Mouse (Mus musculus) neutrophil, adult 65 days (primary cell): ENCODE measurements around the gene Pdcd2. TPM values are rescaled to one million over a fixed set of nuclear protein-coding genes. Genes with fewer than 3 reads are reported as not detected.

Experiments used
- total RNA-seq: library from RNA; stranded (reverse); gene quantifications from 2 replicates; pipeline ENCODE4 v1.2.4, GENCODE M21; 2023

Gene Pdcd2
- 9.2 and 12.0 TPM in 2 replicates for total RNA-seq

GRCm38 (mm10) chr17:15526986-15527810, at the start of gene Pdcd2:
Gene Pdcd2 (minus strand): TSS chr17:15527301.

GRCm38 (mm10) chr17:15564014-15564927, 37.2 kb upstream of the Pdcd2 start, which contains the start of gene Prdm9:
Gene Prdm9 (minus strand): TSS chr17:15564354.

GRCm38 (mm10) chr17:15499656-15500394, 27.3 kb downstream of the Pdcd2 start, which contains the start of the genes Psmb1 and Tbp:
Gene Psmb1 (minus strand): TSS chr17:15499751.
Gene Tbp (plus strand): TSS chr17:15499888.

Other genes with a start within 250 kb of the Pdcd2 start
- 0.66 TPM in 1 of 2 replicates, not detected in the other for gene Dll1, start 150.4 kb downstream of the Pdcd2 start, total RNA-seq
- gene Fam120b, start 131.1 kb downstream of the Pdcd2 start, total RNA-seq, result 9.0 and 10.2 TPM in 2 replicates
- gene Psmb1, start 27.6 kb downstream of the Pdcd2 start, total RNA-seq, result 63.9 and 70.3 TPM in 2 replicates
- gene Tbp, start 27.4 kb downstream of the Pdcd2 start, total RNA-seq, result 40.5 and 41.7 TPM in 2 replicates
- 4.8 and 7.1 TPM in 2 replicates for gene Prdm9, start 37.1 kb upstream of the Pdcd2 start, total RNA-seq
- 107 and 145 TPM in 2 replicates for gene Chd1, start 177.7 kb upstream of the Pdcd2 start, total RNA-seq